Mouse (Mus musculus) cerebral cortex, adult 2 months (tissue): Measurements from ENCODE around the gene Mef2b.

Source experiments
- WGBS: fragments of 180-500 bp; shearing (Covaris S2); methylation state at CpG from one replicate; pipeline ENCODE4 v1.1.7; 2018; 5-methylcytosine and 5-hydroxymethylcytosine counted together

The Mef2b gene

DNA sequence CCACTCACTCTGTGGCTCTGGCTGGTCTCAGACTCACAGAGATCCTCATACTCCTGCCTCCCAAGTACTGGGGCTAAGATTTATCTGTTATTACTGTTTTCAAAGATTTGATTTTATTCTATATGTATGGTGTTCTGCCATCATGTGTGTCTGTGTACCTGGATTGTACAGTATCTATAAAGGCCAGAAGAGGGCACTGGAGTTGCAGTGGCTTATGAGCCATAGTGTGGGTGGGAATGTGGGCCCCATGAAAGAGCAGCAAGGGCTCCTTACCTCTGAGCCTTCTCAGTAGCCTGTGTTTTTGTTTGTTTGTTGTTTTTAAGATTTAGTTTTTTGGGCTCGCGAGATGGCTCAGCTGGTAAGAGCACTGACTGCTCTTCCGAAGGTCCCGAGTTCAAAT lies 39.6 kb downstream of the Mef2b start:
- WGBS = 90% methylated on average over 4 of the region's 4 CpGs

DNA sequence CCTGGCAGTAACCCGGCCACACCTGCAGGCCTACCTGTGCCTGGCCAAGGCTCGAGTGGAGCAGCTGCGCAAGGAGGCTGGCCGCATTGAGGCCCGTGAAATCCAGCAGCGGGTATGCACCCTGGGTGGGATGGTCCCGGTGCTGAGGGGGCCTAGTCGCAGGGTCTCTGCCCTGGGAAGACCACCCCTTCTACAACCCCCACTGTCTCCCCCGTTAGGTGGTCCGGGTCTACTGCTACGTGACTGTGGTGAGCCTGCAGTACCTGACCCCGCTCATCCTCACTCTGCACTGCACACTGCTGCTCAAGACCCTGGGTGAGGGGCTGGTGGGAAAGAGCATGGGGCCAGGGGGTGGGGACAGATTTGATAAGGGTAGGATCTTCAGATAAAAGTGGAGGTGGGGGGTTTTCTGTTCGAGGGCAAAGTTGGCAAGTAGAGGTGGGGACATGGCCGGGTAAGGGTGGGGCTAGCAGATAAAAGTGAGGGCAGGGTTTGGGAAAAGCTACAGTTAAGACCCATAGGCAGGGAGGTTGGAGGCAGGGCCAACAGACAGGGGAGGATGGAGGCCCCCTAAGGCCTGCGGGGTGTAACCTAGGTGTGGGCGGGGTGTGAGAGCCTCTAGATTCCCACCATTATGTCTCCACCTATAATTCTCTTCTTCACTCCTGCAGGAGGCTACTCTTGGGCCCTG lies 41.8 kb downstream of the Mef2b start:
- WGBS = 87% methylated on average over 16 of the region's 16 CpGs

DNA sequence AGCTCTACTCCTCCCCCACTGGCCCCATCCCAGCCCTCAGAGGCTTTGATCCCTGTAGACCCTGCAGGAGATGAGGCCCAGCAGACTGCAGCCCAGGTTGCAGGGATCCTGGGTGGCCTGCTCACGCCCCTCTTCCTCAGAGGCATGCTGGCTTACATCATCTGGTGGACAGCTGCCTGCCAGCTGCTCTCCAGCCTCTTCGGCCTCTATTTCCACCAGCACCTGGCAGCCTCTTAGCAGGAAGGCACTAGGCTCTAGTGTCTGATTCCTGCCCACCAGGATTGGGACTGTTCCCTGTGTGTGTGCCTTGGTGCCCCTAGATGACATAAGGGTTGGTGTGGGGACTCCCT lies 42.4 kb downstream of the Mef2b start:
- WGBS = 50% methylated on average over 2 of the region's 2 CpGs

DNA sequence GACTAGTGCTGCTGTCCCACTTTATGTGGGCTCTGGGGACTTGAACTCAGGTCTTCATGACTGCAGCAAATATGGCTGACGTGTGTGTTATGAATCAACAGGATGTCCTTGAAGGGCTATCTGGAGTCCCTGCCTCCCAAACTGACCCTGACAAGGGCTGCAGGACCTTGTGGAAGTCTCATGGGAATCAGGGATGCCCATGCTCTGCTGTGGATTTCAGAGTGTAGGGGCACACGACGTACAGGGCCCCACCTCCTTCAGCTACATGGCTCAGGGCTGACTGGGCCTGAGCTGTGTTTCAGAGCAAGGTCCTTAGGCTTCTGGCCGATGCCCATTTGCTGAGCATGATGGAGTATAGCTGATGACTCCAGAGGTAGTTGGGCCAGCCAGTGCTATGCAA lies 43.7 kb downstream of the Mef2b start:
- 86% methylated on average over 4 of the region's 4 CpGs for WGBS

DNA sequence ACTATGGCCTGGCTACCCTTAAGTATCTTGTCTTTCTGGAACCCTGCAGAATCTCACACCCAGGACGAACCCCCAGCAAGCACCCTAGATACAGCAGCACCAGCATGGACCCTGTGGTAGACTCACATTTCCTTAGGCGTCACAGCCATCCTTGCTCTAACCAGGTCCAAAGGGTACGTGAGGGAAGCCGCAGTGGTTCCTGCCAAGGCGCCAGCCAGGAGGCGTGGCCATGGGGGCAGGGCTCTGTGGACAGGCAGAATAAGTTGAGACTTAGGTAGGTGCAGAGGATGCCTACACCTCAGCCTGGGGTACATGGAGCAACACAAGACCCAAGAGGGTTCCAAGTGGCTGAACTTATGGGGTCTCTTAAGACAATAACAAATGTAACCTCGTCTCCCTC lies 49.2 kb downstream of the Mef2b start:
- WGBS = 85% methylated on average over 7 of the region's 7 CpGs

DNA sequence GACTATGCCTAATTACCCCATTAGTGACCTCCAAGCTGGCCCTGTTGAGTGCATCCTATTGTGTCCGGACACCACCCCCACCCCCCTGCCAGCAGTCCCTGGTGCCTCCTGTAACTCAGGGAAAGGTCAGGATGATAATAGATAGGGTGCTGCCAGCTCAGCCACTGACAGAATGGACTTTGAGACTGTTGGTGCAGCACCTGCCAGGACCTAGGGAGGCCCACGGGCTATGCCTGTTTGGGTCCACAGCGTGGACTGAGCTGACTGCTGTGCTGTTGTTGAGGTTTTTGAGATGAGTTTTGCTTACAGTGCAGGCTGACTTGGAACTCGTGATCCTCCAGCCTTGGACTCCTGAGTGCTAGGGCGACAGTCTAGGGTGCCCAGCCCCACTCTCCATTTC lies 53.7 kb downstream of the Mef2b start:
- 76% methylated on average over 5 of the region's 5 CpGs for WGBS

DNA sequence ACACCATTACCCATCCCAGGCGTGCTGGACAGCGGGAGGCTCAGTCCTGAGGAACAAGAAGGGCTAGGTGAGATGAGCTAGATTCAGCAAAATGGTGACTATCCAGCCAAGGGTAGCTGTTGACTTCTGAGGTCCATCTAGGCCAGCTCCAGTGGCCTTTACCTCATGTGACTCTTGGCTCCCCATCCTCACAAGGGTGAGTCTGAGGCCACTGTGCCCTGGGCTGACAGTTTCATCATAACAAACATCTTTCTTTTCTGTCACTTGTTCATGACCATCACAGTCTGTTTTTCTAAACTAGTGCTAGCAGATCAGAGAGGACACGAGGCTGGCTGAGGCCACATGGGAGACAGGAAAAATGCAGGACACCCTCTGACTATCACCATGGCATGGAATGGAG lies 54.7 kb downstream of the Mef2b start:
- WGBS = 91% methylated on average over 3 of the region's 3 CpGs

DNA sequence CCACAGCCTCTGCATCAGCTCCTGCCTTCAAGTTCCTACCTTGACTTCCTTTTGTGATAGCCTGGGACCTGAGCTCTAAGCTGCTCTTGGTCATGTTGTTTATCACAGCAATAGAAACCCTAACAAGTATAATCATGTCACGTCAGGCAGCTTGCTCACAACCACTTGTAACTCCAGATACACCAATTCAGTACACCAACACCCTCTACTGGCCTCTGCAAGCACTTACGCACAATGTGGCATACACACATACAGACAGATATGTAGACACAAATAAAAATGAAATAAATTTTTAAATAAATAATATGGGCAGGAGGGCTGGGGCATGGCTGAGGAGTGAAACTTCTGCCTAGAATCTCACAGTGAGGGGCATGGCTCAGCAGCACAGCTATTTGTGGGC lies 56.3 kb downstream of the Mef2b start:
- WGBS = 92% methylated on average over 2 of the region's 2 CpGs

DNA sequence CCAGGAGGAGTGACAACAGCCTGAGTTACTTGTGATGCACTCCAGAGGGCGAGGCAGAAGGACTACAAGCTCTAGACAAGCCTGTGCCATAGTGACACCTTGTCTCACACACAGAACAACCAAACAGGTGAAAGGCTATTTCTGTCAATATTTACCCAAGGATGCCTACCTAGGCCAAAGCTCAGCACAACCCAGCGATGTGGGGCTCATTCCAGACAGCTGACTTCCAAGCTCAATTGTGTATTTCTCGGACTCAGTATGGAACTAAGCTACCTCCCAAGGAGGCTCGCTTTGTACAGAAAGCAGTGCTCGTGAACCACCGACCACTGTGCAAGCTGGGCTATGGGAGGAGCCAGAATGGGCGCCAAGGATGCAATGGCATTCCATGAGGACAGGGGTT lies 58.1 kb downstream of the Mef2b start:
- 70% methylated on average over 7 of the region's 7 CpGs for WGBS

DNA sequence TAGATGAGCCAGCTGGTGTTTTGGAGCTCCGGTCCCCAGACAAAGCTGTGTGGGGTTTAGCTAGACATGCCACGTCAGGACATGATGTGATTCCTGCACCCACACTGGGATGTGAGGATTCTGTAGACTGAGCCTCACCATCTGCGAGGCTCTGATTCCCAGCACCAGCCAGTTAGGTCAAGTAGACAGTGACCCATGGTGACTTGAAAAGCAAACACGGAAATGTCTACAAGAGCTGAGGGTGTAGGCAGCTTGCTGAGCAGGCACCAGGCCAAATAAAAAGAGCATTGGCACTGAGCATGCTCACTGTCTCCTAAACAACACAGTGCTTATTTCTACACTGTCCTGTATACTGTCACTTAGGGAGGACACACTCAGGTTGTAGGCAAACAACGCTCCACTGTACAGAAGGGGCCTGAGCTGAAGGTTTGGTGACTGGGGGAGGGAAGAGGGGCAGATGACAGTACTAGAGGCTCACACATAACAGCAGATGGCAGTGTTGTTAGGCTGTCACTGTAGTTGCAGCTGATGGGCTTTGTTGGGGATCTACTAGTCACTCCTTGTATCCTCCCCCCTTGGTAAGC lies 60.7 kb downstream of the Mef2b start:
- 11% methylated on average over 5 of the region's 5 CpGs for whole genome bisulfite sequencing

DNA sequence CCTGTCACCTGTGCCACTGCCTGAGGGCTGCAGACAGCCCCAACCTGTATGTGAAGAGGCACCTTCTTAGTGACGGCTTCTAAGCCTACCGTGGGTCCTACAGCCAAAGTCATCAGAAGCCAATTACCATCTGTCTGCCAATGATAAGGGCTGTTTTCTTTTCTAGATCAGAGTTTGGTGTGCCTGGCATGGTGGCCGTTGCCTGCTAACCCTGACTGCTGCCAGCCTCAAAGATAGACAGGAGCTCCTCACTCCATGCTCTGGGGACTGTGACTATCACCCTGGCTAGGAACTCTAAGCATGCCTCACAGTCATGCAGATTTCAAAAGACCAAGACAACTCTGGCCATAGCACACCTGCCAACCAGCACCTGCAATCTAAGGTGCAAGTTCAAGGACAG lies 61.9 kb downstream of the Mef2b start:
- 66% methylated on average over 3 of the region's 3 CpGs for WGBS

DNA sequence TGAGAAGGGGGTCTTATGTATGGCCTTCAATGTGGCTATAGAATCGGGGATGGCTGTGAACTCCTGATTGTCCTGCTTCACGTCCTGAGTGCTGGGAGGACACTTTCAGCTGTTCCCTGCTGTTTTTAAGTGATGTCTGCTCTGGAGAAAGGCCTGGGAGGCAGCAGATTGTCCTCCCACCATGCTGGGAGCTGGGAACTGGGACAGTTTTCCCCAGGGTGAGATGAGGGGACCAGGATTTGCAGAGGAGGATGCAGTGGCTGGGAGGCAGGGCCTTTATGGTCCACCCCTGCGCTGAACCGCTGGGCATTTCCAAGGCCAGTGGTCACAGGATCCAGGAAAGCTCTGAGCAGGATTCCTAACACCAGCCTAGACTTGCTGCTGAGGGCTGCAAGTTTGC lies 63.6 kb downstream of the Mef2b start:
- WGBS = 60% methylated on average over 4 of the region's 4 CpGs

DNA sequence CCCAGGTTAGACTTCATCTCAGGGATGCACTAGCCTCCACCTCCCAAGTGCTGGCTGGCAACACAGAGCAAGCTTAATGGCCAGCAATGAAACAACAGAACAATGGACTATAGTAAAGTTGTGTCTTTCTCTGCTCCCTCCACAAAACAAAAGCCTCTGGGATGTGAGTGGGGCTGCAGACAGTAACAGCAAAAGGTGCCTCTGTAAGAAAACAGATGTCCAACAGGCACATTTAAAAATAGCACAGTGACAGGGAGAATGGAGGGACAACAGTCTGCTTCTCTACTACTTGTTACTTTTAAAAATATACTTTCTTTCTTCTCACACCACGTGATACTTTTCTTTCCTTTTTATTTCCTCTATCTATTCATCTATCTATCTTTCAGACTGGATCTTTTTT lies 65.2 kb downstream of the Mef2b start:
- WGBS = 29% methylated on average over 1 of the region's 1 CpGs

DNA sequence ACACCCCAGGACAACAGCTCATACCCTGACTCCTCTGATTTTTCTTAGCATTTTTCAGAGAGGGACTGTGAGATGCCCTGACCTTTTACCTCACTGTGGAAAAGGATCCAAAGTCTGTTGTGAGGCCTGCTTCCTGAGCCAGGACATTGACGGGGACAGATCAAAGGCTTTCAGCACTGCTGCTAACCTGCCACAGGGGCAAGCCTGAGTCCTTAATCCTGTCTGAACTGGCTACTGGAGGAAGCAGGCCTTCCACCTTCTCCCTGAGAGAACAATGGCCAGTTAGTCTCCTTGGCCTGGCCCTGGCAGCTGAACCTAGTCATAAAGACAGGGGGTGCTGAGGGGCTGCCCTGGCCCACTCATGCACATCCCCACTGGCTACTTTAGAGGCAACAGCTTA lies 68.6 kb downstream of the Mef2b start:
- WGBS = 72% methylated on average over 1 of the region's 1 CpGs

DNA sequence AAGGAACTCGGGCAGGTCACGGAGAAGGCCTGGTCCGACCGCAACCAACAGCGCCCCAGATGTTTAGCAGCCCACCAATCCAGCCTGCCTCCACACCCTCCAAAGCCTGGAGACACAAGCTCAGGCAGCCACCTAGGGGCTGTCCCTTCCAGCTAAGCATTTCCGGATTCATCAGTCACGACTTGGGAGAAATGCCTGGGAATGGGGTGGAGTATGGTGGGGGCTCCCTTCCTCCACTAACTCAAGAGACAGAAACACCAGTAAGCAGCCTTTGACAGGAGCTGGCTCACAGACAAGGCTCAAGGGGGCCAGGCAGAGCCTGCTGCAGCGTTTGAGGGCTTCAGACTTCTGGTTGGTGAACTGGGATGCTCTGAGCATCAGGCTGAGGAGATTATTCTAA lies 71.0 kb downstream of the Mef2b start:
- WGBS = 20% methylated on average over 8 of the region's 8 CpGs

DNA sequence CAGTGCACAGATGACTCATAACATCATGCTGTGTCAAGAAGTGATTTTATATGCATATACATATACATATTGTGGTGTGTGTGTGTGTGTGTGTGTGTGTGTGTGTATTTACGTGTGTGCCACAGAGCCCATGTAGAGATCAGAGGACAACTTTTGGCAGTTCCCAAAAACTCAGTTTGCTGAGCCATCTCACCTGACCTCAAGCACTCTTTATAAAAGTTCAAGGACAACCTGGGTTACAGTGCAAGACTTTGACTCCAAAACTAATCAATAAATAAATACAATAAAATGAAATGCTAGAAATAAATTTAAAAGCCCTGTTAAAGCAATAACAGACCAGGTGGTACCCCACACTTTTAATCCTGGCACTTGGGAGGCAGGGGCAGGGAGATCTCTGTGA lies 71.8 kb downstream of the Mef2b start:
- WGBS = 46% methylated on average over 1 of the region's 1 CpGs

DNA sequence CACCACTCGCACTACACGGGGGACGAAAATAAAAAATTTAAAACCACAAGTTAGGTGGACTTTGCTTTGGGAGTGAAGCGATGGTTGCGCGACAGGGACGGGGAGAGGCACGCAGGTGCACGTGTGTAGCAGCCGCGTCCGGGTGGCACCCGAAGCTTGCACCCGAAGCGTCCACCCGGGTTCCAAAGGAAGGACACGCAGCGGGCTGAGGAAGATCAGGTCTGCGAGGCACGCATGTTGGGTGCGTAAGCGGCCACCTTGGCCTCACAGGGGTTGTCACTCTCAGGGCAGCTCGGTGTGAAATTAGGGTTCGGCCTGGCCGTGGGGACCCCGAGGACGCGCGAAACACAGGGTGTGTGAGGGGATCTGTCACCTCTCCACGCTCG lies 72.2 kb downstream of the Mef2b start:
- under 1% methylated on average over 31 of the region's 31 CpGs for WGBS

DNA sequence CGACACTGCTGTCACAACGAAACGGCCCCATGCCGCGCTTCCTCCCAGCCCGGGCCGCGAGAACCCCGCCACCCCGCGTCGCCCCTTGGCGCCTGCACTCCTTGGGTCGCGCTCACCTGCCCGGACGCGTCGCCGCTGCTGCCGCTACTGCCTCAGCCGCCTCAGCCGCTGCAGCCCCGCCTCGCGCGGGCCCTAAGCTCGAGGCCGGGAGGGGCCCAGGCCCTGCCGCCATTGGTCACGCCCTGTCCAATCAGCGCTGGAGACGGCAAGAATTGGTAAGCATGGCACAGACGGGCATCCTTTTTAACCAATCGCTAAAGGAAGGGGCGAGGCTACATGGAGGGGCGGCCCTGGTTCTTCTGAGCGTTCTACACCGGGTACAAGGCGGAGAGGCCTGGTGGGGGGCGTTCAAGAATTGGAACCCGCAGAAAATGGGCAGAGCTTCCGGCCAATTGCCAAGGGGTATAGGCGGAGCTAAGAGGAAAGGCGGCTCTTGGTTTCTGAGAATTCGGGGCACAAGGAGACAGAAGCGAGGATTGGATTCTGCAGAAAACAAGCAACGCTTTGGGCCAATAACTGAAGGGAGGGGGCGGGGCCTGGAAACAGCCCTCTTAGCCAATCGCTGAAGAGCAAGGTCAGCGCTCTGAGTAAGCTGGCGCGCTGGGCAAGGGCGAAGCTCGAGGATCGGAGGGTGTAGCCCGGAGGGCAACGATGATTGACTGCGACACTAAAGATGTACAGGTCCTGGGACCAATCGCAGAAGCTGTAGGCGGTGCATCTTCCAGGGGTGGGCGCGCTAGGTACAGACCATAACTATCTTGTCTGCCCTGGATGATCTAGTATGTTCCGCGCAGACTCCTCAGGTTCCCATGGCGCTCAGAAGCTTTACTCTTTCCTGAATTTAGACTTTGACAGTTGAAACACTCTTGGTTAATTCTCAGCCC lies 72.9 kb downstream of the Mef2b start, which contains the start of gene Slc25a42:
Slc25a42 (minus strand) TSS at position 194 of the 944 bp plus-strand sequence.
- WGBS = under 1% methylated on average over 66 of the region's 66 CpGs

DNA sequence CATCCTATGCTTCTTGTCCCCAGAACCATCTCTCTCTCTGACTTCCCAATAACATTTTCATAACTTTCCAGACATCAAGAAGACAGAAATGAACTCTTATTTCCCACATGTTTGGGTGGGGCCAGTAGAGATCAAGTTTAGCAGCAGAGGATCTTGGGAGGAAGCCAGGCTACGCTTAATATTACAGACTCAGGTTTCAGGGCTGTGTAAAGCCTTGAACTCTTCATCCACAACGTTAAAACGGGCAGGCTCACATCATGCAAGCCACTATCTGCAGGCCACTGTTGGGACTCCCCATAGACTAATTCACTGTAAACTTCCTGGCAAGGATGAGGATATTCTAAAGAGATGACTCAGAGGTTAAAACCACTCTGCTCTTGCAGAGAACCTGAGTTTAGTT lies 74.9 kb downstream of the Mef2b start:
- 76% methylated on average over 3 of the region's 3 CpGs for WGBS

DNA sequence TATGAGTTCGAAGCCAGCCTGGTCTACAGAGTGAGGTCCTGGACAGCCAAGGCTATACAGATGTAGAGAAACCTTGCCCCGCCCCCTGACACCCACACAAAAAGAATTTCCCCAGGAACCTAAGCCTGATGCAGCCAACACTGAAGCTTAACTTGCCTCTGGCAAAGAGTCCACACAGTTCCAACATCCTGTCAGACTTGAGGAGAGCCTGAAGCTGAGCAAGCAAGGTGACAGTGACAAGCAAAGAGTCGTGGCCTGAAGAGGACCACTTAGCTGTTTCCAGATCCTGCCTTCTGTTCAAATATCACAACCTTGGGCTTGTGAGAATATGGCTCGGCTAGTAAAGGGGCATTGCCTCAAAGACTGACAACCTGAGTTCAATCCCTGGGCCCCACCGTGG lies 75.6 kb downstream of the Mef2b start:
- 77% methylated on average over 5 of the region's 5 CpGs for WGBS

DNA sequence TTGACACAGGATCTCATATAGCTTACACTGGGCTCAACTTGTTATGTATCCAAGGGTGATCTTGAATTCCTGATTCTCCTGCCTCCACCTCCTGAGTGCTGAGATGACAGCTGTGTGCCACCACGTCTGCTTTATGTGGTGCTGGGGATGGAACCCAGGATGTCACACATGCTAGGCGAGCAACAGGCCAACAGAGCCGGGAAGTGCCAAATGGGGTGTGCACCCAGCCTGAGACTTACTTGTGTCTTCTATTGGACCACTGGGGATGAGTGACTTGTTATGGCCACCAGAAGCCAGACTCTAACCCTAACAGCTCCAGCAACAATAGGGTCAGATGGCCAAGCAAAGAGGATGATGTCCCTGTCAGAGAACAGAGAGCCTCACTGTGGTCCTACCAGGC lies 76.7 kb downstream of the Mef2b start:
- 64% methylated on average over 3 of the region's 3 CpGs for WGBS

DNA sequence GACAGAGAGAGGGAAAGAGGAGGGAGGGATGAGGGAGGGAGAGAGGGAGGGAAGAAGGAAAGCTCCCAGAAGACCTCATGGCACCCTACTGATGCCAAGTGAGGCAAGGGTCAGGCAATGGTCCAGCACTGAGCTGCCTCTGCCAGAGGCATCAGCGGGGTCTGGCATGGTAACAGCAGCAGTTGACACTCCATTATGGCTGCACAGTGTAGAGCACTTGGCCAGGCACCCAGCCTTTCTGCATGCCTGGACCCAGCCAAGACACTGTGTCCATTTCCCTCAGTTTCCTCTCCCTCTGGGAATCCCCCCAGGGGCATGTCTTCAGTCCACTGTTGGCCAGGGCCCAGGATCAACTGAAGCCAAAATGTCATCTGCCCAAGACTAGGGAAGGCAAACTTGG lies 77.1 kb downstream of the Mef2b start:
- 62% methylated on average over 1 of the region's 1 CpGs for WGBS
